19 mouse cellular contexts compared by ENCODE assay signal in genomic region chr9:51934641-51935040, GRCm38 (mm10). TPM values are rescaled to one million over a fixed set of nuclear protein-coding genes. Genes with fewer than 3 reads are reported as not detected.
DNase-seq lines count a peak whose midpoint lies in the region; ATAC-seq lines count a peak whose summit lies in the region.
"Had no signal": no experiment of that assay in that cellular context is flagged by ENCODE, and none has a peak within 500 bp of the region (broad histone marks: within the 10 kb centered on the region; RNA-seq: fewer than 3 reads in every experiment).

No protein-coding gene starts in this region.

- no peaks in the 10 kb centered on the region for H3K36me3 ChIP-seq in heart, embryonic 11.5 days (ENCODE audit: control insufficient read depth, insufficient read depth, low read length)
- H3K36me3 ChIP-seq: embryonic facial prominence, embryonic 12.5 days; heart, embryonic 10.5 days; heart, embryonic 15.5 days; hindbrain, embryonic 13.5 days had no signal

- H3K27ac ChIP-seq in heart, embryonic 11.5 days (ENCODE audit: low read depth, low read length), result no peak overlapping the region
- H3K27ac ChIP-seq: embryonic facial prominence, embryonic 12.5 days; heart, embryonic 10.5 days; heart, embryonic 15.5 days; hindbrain, embryonic 13.5 days had no signal

- 42% methylated on average over 1 of the region's 1 CpGs for WGBS in heart, embryonic 11.5 days (ENCODE audit: insufficient replicate concordance)

- H3K27me3 ChIP-seq in heart, embryonic 11.5 days (ENCODE audit: control insufficient read depth, insufficient read depth, low read length), result no peaks in the 10 kb centered on the region
- H3K27me3 ChIP-seq: embryonic facial prominence, embryonic 12.5 days; heart, embryonic 15.5 days; hindbrain, embryonic 13.5 days had no signal

- intact Hi-C loops in left cerebral cortex, postnatal 10 days (cut with DNase I), result loop anchor here (10.0 kb wide), 1 partner anchor 770 kb away; the partner anchor contains the start of gene Gm32742

- peak; percentile 34 to 51 for DNase-seq in frontal cortex, adult 2 months (ENCODE audit: extremely low spot score in 1 of 2, low spot score in 1 of 2)
- DNase-seq in frontal cortex, postnatal 14 days (ENCODE audit: low spot score in 2 of 2), result no peak
- DNase-seq in left cerebral cortex, adult 18-20 months (ENCODE audit: low spot score in 2 of 2), result peak; percentile 24 to 36
- no peak for DNase-seq in left cerebral cortex, postnatal 10 days (ENCODE audit: extremely low spot score in 1 of 2, low spot score in 2 of 2)
- DNase-seq in right cerebral cortex, adult 18-20 months, result peak; percentile 46
- no peak for DNase-seq in right cerebral cortex, postnatal 25 days
- DNase-seq: adrenal gland, postnatal 10 days; cerebellum, adult 11-12 months; cerebellum, adult 9-10 months; cerebellum, postnatal 25 days; gastrocnemius, postnatal 10 days; heart, adult 18-20 months; heart, postnatal 14 days had no signal

- no peak for ATAC-seq in heart, embryonic 11.5 days (replicated peaks; ENCODE audit: insufficient number of reproducible peaks, low FRiP score, low TSS enrichment)
- ATAC-seq: forebrain, embryonic 16.5 days had no signal

- H3K4me1 ChIP-seq in heart, embryonic 11.5 days (ENCODE audit: control insufficient read depth, insufficient read depth, low read length), result no peaks in the 10 kb centered on the region
- H3K4me1 ChIP-seq: embryonic facial prominence, embryonic 12.5 days; hindbrain, embryonic 13.5 days had no signal

- H3K4me3 ChIP-seq in heart, embryonic 11.5 days (ENCODE audit: low read depth, low read length), result no peak overlapping the region
- H3K4me3 ChIP-seq: embryonic facial prominence, embryonic 12.5 days; heart, embryonic 10.5 days; heart, embryonic 15.5 days; hindbrain, embryonic 13.5 days had no signal

- H3K4me2 ChIP-seq in heart, embryonic 11.5 days, result no peak overlapping the region
- H3K4me2 ChIP-seq: embryonic facial prominence, embryonic 12.5 days; heart, embryonic 15.5 days; hindbrain, embryonic 13.5 days had no signal

- H3K9me3 ChIP-seq in heart, embryonic 11.5 days (replicated peaks; ENCODE audit: control insufficient read depth, low read length), result no peaks in the 10 kb centered on the region
- H3K9me3 ChIP-seq: embryonic facial prominence, embryonic 12.5 days; heart, embryonic 10.5 days; heart, embryonic 15.5 days; hindbrain, embryonic 13.5 days had no signal

- no peak overlapping the region for H3K9ac ChIP-seq in heart, embryonic 11.5 days (ENCODE audit: low read depth, low read length)
- H3K9ac ChIP-seq: embryonic facial prominence, embryonic 12.5 days; heart, embryonic 15.5 days; hindbrain, embryonic 13.5 days had no signal

RNA-seq across cellular contexts. Expression of gene Fdx1, which starts 28.7 kb away (rescaled TPM):
- polyA plus RNA-seq in frontal cortex, adult 2 months (2012; rRNA removed), result 25.4 and 26.0 TPM in 2 replicates
- 10 to 100 TPM; 19.3 to 20.2 TPM for total RNA-seq in left cerebral cortex, adult 18-20 months (2021)
- total RNA-seq in left cerebral cortex, postnatal 10 days (2021), result 10 to 100 TPM; 12.6 to 14.4 TPM
- polyA plus RNA-seq in heart, embryonic 11.5 days (2014; fragmentation: Nextera tagmentation; extraction: Ambion mirVana), result 82.5 and 84.3 TPM in 2 replicates

Comparison
In these comparisons a context has a peak if more than half of its experiments do, and no peak if none do; other contexts are left out.
1. DNase-seq: peak in frontal cortex, adult 2 months (2 of 2), left cerebral cortex, adult 18-20 months (2 of 2) and right cerebral cortex, adult 18-20 months (single experiment); none in frontal cortex, postnatal 14 days (0 of 2), left cerebral cortex, postnatal 10 days (0 of 2) and right cerebral cortex, postnatal 25 days (single experiment).